Mouse (Mus musculus): ENCODE results near the gene Svop. TPM values are rescaled to one million over a fixed set of nuclear protein-coding genes. Genes with fewer than 3 reads are reported as not detected.

The Svop gene
- polyA plus RNA-seq, 1 experiment from 2014 or later: 0.11 TPM

- no peaks in the 10 kb centered on the region for H3K9me3 ChIP-seq (ENCODE audit: control insufficient read depth, low read length)
- H3K27ac ChIP-seq (replicated peaks in 1 of 2; ENCODE audit: control insufficient read depth in 1 of 2, insufficient read depth in 1 of 2, low read depth in 2 of 2, low read length in 2 of 2): peak overlapping the region; percentile 54 to 66
- 12% methylated on average over 9 of the region's 9 CpGs for WGBS
- peaks cover 5 to 9% of the 10 kb centered on the region in 2 experiments; a peak in 3 of 4 replicates for H3K4me1 ChIP-seq (ENCODE audit: control insufficient read depth in 2 of 2, insufficient read depth in 2 of 2, low read length in 2 of 2)
- H3K36me3 ChIP-seq (ENCODE audit: control insufficient read depth, insufficient read depth, low read length): no peaks in the 10 kb centered on the region
- ATAC-seq (ENCODE audit: insufficient number of reproducible peaks, insufficient read depth, low FRiP score, low read depth): peak; percentile 78
- H3K4me3 ChIP-seq (ENCODE audit: control insufficient read depth in 1 of 2, insufficient read depth in 1 of 2, low read depth in 1 of 2, low read length in 2 of 2): 0 out of 4 replicates have a peak overlapping the region, but pooled peaks of 1 of the 2 experiments have one; percentile 2
- H3K4me2 ChIP-seq (ENCODE audit: low read length): peak overlapping the region; percentile 51
- H3K9ac ChIP-seq (ENCODE audit: low read length): peak overlapping the region; percentile 26; the same call in 1 of the 2 replicates
- H3K27me3 ChIP-seq (ENCODE audit: control insufficient read depth, insufficient read depth, low read length): no peaks in the 10 kb centered on the region
These were observed 39.1 kb downstream of the Svop start for GRCm38 (mm10) chr5:114052246-114052761.

GRCm38 (mm10) chr5:114048731-114049308 lies 42.5 kb downstream of the Svop start:
- 48% methylated on average over 12 of the region's 12 CpGs for WGBS
- no peak overlapping the region for H3K27ac ChIP-seq (replicated peaks in 1 of 2; ENCODE audit: control insufficient read depth in 1 of 2, insufficient read depth in 1 of 2, low read depth in 2 of 2, low read length in 2 of 2)
- H3K27me3 ChIP-seq (ENCODE audit: control insufficient read depth, insufficient read depth, low read length): no peaks in the 10 kb centered on the region
- no peak overlapping the region for H3K9ac ChIP-seq (ENCODE audit: low read length)
- no peaks in the 10 kb centered on the region for H3K9me3 ChIP-seq (ENCODE audit: control insufficient read depth, low read length)
- no peak overlapping the region for H3K4me3 ChIP-seq (ENCODE audit: control insufficient read depth in 1 of 2, insufficient read depth in 1 of 2, low read depth in 1 of 2, low read length in 2 of 2)
- H3K4me1 ChIP-seq (ENCODE audit: control insufficient read depth in 2 of 2, insufficient read depth in 2 of 2, low read length in 2 of 2): peaks cover 5 to 9% of the 10 kb centered on the region in 2 experiments; a peak in 3 of 4 replicates
- no peak for ATAC-seq (ENCODE audit: insufficient number of reproducible peaks, insufficient read depth, low FRiP score, low read depth)
- no peaks in the 10 kb centered on the region for H3K36me3 ChIP-seq (ENCODE audit: control insufficient read depth, insufficient read depth, low read length)
- no peak overlapping the region for H3K4me2 ChIP-seq (ENCODE audit: low read length)

GRCm38 (mm10) chr5:114047182-114047581 lies 44.2 kb downstream of the Svop start:
- Histone ChIP-seq H3K27ac (replicated peaks in 1 of 2; ENCODE audit: control insufficient read depth in 1 of 2, insufficient read depth in 1 of 2, low read depth in 2 of 2, low read length in 2 of 2) (no peak overlapping the region), H3K36me3 (ENCODE audit: control insufficient read depth, insufficient read depth, low read length) (no peaks in the 10 kb centered on the region), H3K4me2 (ENCODE audit: low read length) (no peak overlapping the region), H3K4me1 (ENCODE audit: control insufficient read depth in 2 of 2, insufficient read depth in 2 of 2, low read length in 2 of 2) (peaks cover 3 to 6% of the 10 kb centered on the region in 2 experiments; a peak in 1 of 4 replicates), H3K4me3 (ENCODE audit: control insufficient read depth in 1 of 2, insufficient read depth in 1 of 2, low read depth in 1 of 2, low read length in 2 of 2) (no peak overlapping the region), H3K9ac (ENCODE audit: low read length) (no peak overlapping the region), H3K9me3 (ENCODE audit: control insufficient read depth, low read length) (no peaks in the 10 kb centered on the region), H3K27me3 (ENCODE audit: control insufficient read depth, insufficient read depth, low read length) (no peaks in the 10 kb centered on the region)
- WGBS: 85% methylated on average over 5 of the region's 5 CpGs
- no peak for ATAC-seq (ENCODE audit: insufficient number of reproducible peaks, insufficient read depth, low FRiP score, low read depth)

DNA sequence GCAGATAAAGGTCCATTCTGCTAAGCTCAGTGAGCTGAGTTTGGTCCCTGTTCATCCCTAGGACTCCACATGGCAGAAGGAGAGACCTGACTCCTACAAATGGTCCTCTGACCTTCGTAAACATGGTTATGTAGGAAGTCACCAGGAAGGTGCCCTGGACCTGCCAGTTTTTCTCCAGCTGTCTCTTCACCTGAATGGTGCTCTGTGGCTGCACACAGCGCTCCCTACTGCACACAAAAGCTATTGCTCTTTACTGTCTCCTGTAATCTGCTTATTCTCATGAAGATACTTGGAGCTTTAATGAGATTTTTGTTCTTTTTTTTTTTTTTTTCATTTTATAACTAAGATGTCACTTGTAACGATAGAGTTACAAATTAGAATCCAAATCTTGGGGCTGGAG lies 44.8 kb downstream of the Svop start:
- H3K4me1 ChIP-seq (ENCODE audit: control insufficient read depth in 2 of 2, insufficient read depth in 2 of 2, low read length in 2 of 2): peaks cover under 1 to 4% of the 10 kb centered on the region in 2 experiments; a peak in 2 of 4 replicates
- no peaks in the 10 kb centered on the region for H3K27me3 ChIP-seq (ENCODE audit: control insufficient read depth, insufficient read depth, low read length)
- H3K36me3 ChIP-seq (ENCODE audit: control insufficient read depth, insufficient read depth, low read length): no peaks in the 10 kb centered on the region
- no peak overlapping the region for H3K4me3 ChIP-seq (ENCODE audit: control insufficient read depth in 1 of 2, insufficient read depth in 1 of 2, low read depth in 1 of 2, low read length in 2 of 2)
- no peak overlapping the region for H3K9ac ChIP-seq (ENCODE audit: low read length)
- no peaks in the 10 kb centered on the region for H3K9me3 ChIP-seq (ENCODE audit: control insufficient read depth, low read length)
- WGBS: 47% methylated on average over 3 of the region's 3 CpGs
- H3K4me2 ChIP-seq (ENCODE audit: low read length): no peak overlapping the region
- no peak overlapping the region for H3K27ac ChIP-seq (replicated peaks in 1 of 2; ENCODE audit: control insufficient read depth in 1 of 2, insufficient read depth in 1 of 2, low read depth in 2 of 2, low read length in 2 of 2)
- no peak for ATAC-seq (ENCODE audit: insufficient number of reproducible peaks, insufficient read depth, low FRiP score, low read depth)

DNA sequence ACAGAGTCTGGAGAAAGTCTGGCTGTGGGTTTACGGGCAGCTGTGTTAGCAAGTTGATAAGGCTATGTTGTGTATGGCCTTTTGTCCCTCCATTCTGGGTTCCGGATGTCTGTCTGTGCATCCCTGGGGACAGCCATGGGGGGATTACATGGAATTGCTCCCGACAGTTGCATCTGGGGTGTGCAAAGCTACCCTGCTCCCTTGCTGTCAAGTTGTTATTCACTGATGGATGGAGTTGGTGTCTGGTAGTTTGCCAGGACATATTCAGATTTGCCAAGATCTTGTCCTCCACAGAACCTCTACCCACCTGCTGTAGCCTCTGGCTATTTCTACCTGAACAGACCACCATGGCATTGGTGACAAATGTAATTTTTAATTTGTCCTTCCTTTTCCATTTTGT lies 45.2 kb downstream of the Svop start:
- H3K9ac ChIP-seq (ENCODE audit: low read length): no peak overlapping the region
- no peak overlapping the region for H3K4me3 ChIP-seq (ENCODE audit: control insufficient read depth in 1 of 2, insufficient read depth in 1 of 2, low read depth in 1 of 2, low read length in 2 of 2)
- H3K27ac ChIP-seq (replicated peaks in 1 of 2; ENCODE audit: control insufficient read depth in 1 of 2, insufficient read depth in 1 of 2, low read depth in 2 of 2, low read length in 2 of 2): no peak overlapping the region
- H3K4me2 ChIP-seq (ENCODE audit: low read length): no peak overlapping the region
- H3K9me3 ChIP-seq (ENCODE audit: control insufficient read depth, low read length): no peaks in the 10 kb centered on the region
- no peak for ATAC-seq (ENCODE audit: insufficient number of reproducible peaks, insufficient read depth, low FRiP score, low read depth)
- WGBS: 61% methylated on average over 3 of the region's 3 CpGs
- H3K36me3 ChIP-seq (ENCODE audit: control insufficient read depth, insufficient read depth, low read length): no peaks in the 10 kb centered on the region
- H3K27me3 ChIP-seq (ENCODE audit: control insufficient read depth, insufficient read depth, low read length): no peaks in the 10 kb centered on the region
- H3K4me1 ChIP-seq (ENCODE audit: control insufficient read depth in 2 of 2, insufficient read depth in 2 of 2, low read length in 2 of 2): peaks cover 5 to 6% of the 10 kb centered on the region in 2 experiments; a peak in 3 of 4 replicates

GRCm38 (mm10) chr5:114045134-114045533 lies 46.2 kb downstream of the Svop start:
- Histone ChIP-seq H3K9me3 (ENCODE audit: control insufficient read depth, low read length) (no peaks in the 10 kb centered on the region), H3K36me3 (ENCODE audit: control insufficient read depth, insufficient read depth, low read length) (no peaks in the 10 kb centered on the region), H3K27me3 (ENCODE audit: control insufficient read depth, insufficient read depth, low read length) (no peaks in the 10 kb centered on the region), H3K4me3 (ENCODE audit: control insufficient read depth in 1 of 2, insufficient read depth in 1 of 2, low read depth in 1 of 2, low read length in 2 of 2) (no peak overlapping the region), H3K4me1 (ENCODE audit: control insufficient read depth in 2 of 2, insufficient read depth in 2 of 2, low read length in 2 of 2) (peaks cover 11 to 17% of the 10 kb centered on the region in 2 experiments), H3K4me2 (ENCODE audit: low read length) (no peak overlapping the region), H3K27ac (replicated peaks in 1 of 2; ENCODE audit: control insufficient read depth in 1 of 2, insufficient read depth in 1 of 2, low read depth in 2 of 2, low read length in 2 of 2) (no peak overlapping the region), H3K9ac (ENCODE audit: low read length) (no peak overlapping the region)
- 71% methylated on average over 1 of the region's 1 CpGs for WGBS
- ATAC-seq (ENCODE audit: insufficient number of reproducible peaks, insufficient read depth, low FRiP score, low read depth): no peak

- H3K9ac ChIP-seq (ENCODE audit: low read length): no peak overlapping the region
- no peak overlapping the region for H3K4me2 ChIP-seq (ENCODE audit: low read length)
- H3K4me3 ChIP-seq (ENCODE audit: control insufficient read depth in 1 of 2, insufficient read depth in 1 of 2, low read depth in 1 of 2, low read length in 2 of 2): no peak overlapping the region
- peaks cover 11 to 17% of the 10 kb centered on the region in 2 experiments for H3K4me1 ChIP-seq (ENCODE audit: control insufficient read depth in 2 of 2, insufficient read depth in 2 of 2, low read length in 2 of 2)
- H3K27me3 ChIP-seq (ENCODE audit: control insufficient read depth, insufficient read depth, low read length): no peaks in the 10 kb centered on the region
- no peaks in the 10 kb centered on the region for H3K36me3 ChIP-seq (ENCODE audit: control insufficient read depth, insufficient read depth, low read length)
- 77% methylated on average over 4 of the region's 4 CpGs for WGBS
- ATAC-seq (ENCODE audit: insufficient number of reproducible peaks, insufficient read depth, low FRiP score, low read depth): no peak
- no peak overlapping the region for H3K27ac ChIP-seq (replicated peaks in 1 of 2; ENCODE audit: control insufficient read depth in 1 of 2, insufficient read depth in 1 of 2, low read depth in 2 of 2, low read length in 2 of 2)
- H3K9me3 ChIP-seq (ENCODE audit: control insufficient read depth, low read length): no peaks in the 10 kb centered on the region
These were observed 47.6 kb downstream of the Svop start for GRCm38 (mm10) chr5:114043800-114044199.

Measured in heart, embryonic 14.5 days (tissue).